Comparison of ENCODE assay signal across 15 mouse cellular contexts in the genomic region with DNA sequence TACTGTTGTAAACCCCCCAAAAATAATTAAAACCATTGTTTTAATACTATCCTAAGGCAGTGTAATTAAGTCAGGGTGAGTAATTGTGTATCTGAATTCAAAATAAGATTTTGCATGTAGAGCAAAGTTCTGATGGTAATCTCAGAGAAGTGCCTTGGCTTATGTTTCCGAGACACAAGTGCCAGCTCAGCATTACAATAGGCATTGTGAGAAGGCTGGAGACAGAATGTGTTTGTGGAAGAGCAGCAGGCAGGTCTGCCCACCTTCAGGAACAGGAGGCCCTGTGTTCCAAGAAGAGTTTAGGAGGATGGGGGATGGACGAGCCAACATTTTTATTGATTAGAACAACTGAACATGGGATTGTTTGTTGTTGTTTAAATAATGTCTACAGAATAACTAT.
"Had no signal": no experiment of that assay in that cellular context is flagged by ENCODE, and none has a peak within 500 bp of the region (broad histone marks: within the 10 kb centered on the region; RNA-seq: fewer than 3 reads in every experiment).

No protein-coding gene starts in this region.

- H3K4me1 ChIP-seq: neural tube, embryonic 12.5 days; stomach, embryonic 15.5 days had no signal

- H3K4me2 ChIP-seq: lung, embryonic 14.5 days; midbrain, embryonic 12.5 days; neural tube, embryonic 12.5 days; stomach, embryonic 15.5 days had no signal

- H3K27ac ChIP-seq: midbrain, embryonic 10.5 days; midbrain, embryonic 12.5 days; neural tube, embryonic 12.5 days; stomach, embryonic 15.5 days; stomach, postnatal 0 days had no signal

- H3K4me3 ChIP-seq: midbrain, embryonic 10.5 days; midbrain, embryonic 12.5 days; neural tube, embryonic 12.5 days; stomach, embryonic 15.5 days had no signal

- ATAC-seq: midbrain, embryonic 16.5 days had no signal

- DNase-seq: lung, adult 18-20 months; lung, embryonic 14.5 days; lung, postnatal 10 days; lung, postnatal 4 days; midbrain, embryonic 14.5 days; right cerebral cortex, postnatal 14 days; thymus, adult 2 months; thymus, postnatal 25 days; thymus, postnatal 4 days had no signal

- H3K9ac ChIP-seq: lung, embryonic 14.5 days; midbrain, embryonic 12.5 days; neural tube, embryonic 12.5 days; stomach, embryonic 15.5 days had no signal

- H3K9me3 ChIP-seq: stomach, embryonic 15.5 days had no signal

- H3K36me3 ChIP-seq: midbrain, embryonic 12.5 days had no signal

- H3K27me3 ChIP-seq: midbrain, embryonic 12.5 days; neural tube, embryonic 12.5 days; stomach, embryonic 15.5 days had no signal
